Mouse (Mus musculus): ENCODE results near the gene Olig3. TPM values are rescaled to one million over a fixed set of nuclear protein-coding genes. Genes with fewer than 3 reads are reported as not detected.
"Not testable (repeated sequence)": the region's sequence is repeated elsewhere in the genome, so short reads cannot be mapped to it uniquely, and the experiment has no call there.

The Olig3 gene
- polyA plus RNA-seq, 1 experiment from 2014 or later, result 0.06 TPM

DNA sequence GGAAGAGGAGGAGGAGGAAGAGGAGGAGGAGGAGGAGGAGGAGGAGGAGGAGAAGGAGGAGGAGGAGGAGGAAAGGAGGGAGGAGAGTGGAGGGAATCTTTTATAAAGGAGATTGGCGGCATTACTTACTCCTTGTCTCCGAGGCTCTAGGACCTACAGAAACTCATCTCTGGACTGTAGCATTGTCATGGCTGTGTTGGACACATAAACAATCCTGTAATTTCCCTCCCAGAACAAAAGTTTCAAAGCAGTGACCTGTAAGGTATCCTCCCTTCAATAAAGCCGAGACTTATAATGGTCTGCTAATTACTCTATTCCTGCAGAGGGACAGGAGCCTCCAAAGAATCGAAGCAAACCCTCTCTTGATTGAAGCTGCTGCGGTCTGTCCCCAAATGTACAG, 7.0 kb downstream of the Olig3 start:
- H3K27ac ChIP-seq, result no peak overlapping the region
- no peak overlapping the region for H3K4me2 ChIP-seq
- peaks cover 44% of the 10 kb centered on the region for H3K27me3 ChIP-seq (replicated peaks)
- H3K36me3 ChIP-seq, result no peaks in the 10 kb centered on the region
- 9% methylated on average over 5 of the region's 5 CpGs for WGBS
- H3K4me1 ChIP-seq, result no peaks in the 10 kb centered on the region
- no peak overlapping the region for H3K4me3 ChIP-seq (replicated peaks)
- H3K9ac ChIP-seq, result no peak overlapping the region
- H3K9me3 ChIP-seq, result no peaks in the 10 kb centered on the region
- ATAC-seq (ENCODE audit: insufficient read depth, low FRiP score, low read depth), result no peak

DNA sequence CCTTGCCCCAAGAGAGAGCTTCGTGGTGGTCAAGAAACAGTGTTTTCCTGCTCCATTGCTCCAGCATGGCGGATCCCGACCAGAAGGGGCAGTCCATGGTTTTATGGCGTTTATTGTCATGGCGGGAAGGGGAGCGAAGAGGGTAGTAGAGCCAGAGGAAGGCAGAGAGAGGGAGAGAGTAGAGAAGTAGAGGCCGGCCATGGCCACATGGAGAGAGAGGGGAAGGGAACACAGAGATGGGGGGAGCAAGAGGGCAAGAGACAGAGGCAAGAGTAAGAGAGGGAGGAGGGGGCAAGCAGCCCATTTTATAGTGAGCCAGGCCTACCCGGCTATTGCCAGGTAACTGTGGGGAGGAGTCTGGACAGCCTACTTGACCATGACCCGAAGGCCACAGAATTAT, 12.8 kb downstream of the Olig3 start:
- H3K27ac ChIP-seq, result no peak overlapping the region
- H3K4me2 ChIP-seq, result no peak overlapping the region
- no peak for ATAC-seq (ENCODE audit: insufficient read depth, low FRiP score, low read depth)
- H3K4me3 ChIP-seq (replicated peaks), result no peak overlapping the region
- H3K36me3 ChIP-seq, result no peaks in the 10 kb centered on the region
- WGBS, result 90% methylated on average over 9 of the region's 9 CpGs
- peaks cover 6% of the 10 kb centered on the region; the same call in 1 of the 2 replicates for H3K27me3 ChIP-seq (replicated peaks)
- no peak overlapping the region for H3K9ac ChIP-seq
- H3K4me1 ChIP-seq, result no peaks in the 10 kb centered on the region
- H3K9me3 ChIP-seq, result no peaks in the 10 kb centered on the region

DNA sequence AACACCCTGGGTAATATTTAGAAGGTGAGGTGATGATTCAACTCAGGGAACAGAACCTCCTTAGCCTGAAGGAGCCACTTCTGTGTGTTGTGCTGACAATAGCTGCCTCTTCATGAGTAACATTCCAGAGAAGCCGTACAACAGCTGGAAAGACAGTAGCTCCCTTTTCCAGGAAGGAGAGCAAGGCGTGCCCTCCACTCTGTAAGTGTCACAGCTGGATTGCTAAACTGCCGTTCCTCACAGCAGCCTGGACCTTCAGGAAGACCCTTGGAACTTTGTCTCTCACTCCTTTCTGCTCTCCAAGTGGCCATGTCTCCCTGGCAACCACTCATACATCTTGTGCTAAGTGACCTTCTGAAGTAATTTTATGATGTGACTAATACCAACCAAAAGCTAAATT, 13.8 kb downstream of the Olig3 start:
- Histone ChIP-seq H3K9ac (no peak overlapping the region), H3K4me1 (no peaks in the 10 kb centered on the region), H3K36me3 (no peaks in the 10 kb centered on the region), H3K4me3 (replicated peaks) (no peak overlapping the region), H3K27me3 (replicated peaks) (no peaks in the 10 kb centered on the region), H3K4me2 (no peak overlapping the region), H3K27ac (no peak overlapping the region), H3K9me3 (no peaks in the 10 kb centered on the region)
- 50% methylated on average over 3 of the region's 3 CpGs for WGBS
- ATAC-seq (ENCODE audit: insufficient read depth, low FRiP score, low read depth), result no peak

DNA sequence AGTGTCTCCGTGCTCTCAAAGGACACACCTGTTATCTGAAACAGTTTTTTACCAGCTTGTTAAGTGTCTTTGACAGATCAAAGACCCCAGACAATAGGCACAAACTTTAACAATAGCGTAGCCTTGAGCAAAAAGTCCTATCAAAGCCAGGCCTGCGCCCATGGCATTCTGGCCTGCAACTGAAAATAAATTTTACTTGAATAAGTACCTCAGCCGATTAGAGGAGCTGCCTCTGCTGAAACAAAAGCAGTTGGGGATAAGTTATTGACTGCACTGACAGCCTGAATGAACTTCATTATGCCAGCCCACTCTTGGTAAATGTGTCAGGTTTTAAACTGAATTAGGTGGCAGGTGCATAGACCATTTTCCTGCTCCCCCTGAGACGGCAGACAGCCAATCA, 15.9 kb downstream of the Olig3 start:
- H3K9me3 ChIP-seq, result no peaks in the 10 kb centered on the region
- ATAC-seq (ENCODE audit: insufficient read depth, low FRiP score, low read depth), result no peak
- H3K4me3 ChIP-seq (replicated peaks), result no peak overlapping the region
- no peak overlapping the region for H3K9ac ChIP-seq
- WGBS, result 63% methylated on average over 5 of the region's 5 CpGs
- no peaks in the 10 kb centered on the region for H3K36me3 ChIP-seq
- H3K4me2 ChIP-seq, result no peak overlapping the region
- no peaks in the 10 kb centered on the region for H3K27me3 ChIP-seq (replicated peaks)
- no peaks in the 10 kb centered on the region for H3K4me1 ChIP-seq
- H3K27ac ChIP-seq, result no peak overlapping the region

DNA sequence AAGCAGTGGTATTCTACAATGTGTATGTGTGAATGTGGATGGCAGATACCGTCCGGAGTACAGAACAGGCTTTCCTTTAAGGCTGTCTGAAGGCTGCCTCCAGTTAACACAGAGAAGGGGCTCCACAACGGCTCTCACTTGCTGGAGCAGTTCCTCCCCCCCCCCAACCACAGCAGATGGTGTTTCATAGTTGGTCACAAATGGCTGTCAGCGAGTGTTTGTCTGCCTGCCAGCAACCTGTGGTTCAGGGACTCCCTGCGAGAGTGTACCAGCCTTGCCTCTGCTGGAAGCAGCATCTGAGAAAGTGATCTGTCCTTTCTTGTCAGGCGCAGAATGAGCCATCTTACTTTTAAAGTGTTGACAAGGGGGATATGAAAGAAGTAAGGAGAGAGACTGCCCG, 17.5 kb downstream of the Olig3 start:
- no peaks in the 10 kb centered on the region for H3K27me3 ChIP-seq (replicated peaks)

DNA sequence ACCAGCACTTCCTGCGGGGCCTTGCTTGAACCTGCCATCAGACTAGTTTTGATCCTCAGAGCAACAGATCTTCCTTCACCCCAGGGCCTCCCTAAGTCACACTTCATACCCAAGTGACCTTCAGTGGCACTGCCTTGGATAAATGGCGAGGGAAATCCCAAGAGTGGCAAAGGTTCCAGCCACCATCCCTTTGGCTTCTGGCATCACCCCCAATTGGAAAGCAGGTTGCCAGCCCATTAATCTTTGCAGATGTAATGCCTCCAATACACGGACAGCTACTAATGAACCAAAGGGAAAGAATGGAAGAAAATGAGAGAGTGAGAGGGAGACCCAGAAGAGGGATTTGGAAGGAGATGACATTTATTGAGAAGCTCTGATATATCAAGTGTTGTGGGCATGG, 18.0 kb downstream of the Olig3 start:
- Histone ChIP-seq H3K9ac (no peak overlapping the region), H3K9me3 (no peaks in the 10 kb centered on the region), H3K27ac (no peak overlapping the region), H3K4me1 (no peaks in the 10 kb centered on the region), H3K4me3 (replicated peaks) (no peak overlapping the region), H3K36me3 (no peaks in the 10 kb centered on the region), H3K4me2 (no peak overlapping the region), H3K27me3 (replicated peaks) (no peaks in the 10 kb centered on the region)
- WGBS, result 74% methylated on average over 3 of the region's 3 CpGs
- ATAC-seq (ENCODE audit: insufficient read depth, low FRiP score, low read depth), result no peak

More for the DNA sequence above, 17.5 kb downstream of the Olig3 start:
- no peak overlapping the region for H3K4me2 ChIP-seq
- no peaks in the 10 kb centered on the region for H3K9me3 ChIP-seq
- H3K9ac ChIP-seq, result no peak overlapping the region
- no peaks in the 10 kb centered on the region for H3K36me3 ChIP-seq
- H3K4me3 ChIP-seq (replicated peaks), result no peak overlapping the region
- no peaks in the 10 kb centered on the region for H3K4me1 ChIP-seq
- ATAC-seq (ENCODE audit: insufficient read depth, low FRiP score, low read depth), result no peak
- 60% methylated on average over 7 of the region's 7 CpGs for WGBS
- H3K27ac ChIP-seq, result no peak overlapping the region

DNA sequence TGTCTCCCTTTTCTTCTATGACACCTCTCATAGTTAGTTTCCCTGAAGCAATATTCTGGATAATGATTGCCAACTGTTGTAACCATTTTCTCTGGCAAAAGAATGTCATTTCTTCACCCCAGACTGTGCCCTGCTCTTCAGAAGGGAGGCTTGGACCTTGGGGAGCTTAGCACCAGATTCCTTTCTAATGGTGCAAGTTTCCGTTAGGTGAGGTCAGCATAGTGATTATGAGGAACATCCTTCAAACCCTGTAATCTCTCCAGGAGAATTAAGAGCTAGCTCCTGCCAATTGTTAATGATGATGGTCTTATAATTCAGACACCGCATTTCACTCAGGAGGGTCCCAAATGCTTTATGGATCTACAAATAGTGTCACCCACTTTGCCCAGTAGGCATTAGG, 19.5 kb downstream of the Olig3 start:
- H3K9me3 ChIP-seq, result no peaks in the 10 kb centered on the region
- 87% methylated on average over 2 of the region's 2 CpGs for WGBS
- H3K4me1 ChIP-seq, result no peaks in the 10 kb centered on the region
- no peak overlapping the region for H3K9ac ChIP-seq
- no peaks in the 10 kb centered on the region for H3K27me3 ChIP-seq (replicated peaks)
- H3K4me3 ChIP-seq (replicated peaks), result no peak overlapping the region
- no peaks in the 10 kb centered on the region for H3K36me3 ChIP-seq
- no peak overlapping the region for H3K4me2 ChIP-seq
- no peak for ATAC-seq (ENCODE audit: insufficient read depth, low FRiP score, low read depth)
- H3K27ac ChIP-seq, result no peak overlapping the region

DNA sequence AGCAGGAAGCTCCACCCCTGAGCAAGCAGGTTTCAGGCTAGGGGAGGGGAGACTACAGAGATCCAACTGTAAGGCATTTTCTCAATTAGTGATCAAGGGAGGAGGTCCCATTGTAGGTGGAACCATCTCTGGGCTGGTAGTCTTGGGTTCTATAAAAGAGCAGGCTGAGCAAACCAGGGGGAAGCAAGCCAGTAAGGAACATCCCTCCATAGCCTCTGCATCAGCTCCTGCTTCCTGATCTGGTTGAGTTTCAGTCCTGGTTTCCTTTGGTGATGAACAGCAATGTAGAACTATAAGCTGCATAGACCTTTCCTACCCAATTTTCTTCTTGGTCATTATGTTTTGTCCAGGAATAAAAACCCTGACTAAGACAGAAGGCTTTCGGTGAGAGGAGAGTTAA, 24.6 kb downstream of the Olig3 start:
- not testable (repeated sequence) for H3K4me2 ChIP-seq; H3K4me3 ChIP-seq (replicated peaks); H3K9me3 ChIP-seq; H3K9ac ChIP-seq; H3K27me3 ChIP-seq (replicated peaks); H3K36me3 ChIP-seq; H3K4me1 ChIP-seq; H3K27ac ChIP-seq; ATAC-seq (ENCODE audit: insufficient read depth, low FRiP score, low read depth)
- 90% methylated on average over 1 of the region's 1 CpGs for WGBS

DNA sequence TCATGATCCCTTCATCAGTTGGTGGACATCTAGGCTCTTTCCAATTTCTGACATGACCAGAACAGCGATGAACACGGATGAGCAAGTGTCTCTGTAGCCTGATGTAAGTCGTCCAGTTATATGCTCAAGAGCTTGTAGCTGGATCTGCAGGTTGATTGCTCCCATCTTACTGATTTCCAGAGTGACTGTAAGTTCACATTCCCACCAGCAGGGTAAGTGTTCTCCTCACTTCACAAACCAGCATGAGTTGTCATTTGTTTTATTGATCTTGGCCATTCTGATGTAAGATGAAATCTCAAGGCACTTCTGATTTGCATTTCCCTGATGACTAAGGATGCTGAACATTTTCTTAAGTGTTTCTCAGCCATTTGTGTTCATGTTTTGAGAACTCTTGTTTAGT, 27.8 kb downstream of the Olig3 start:
- no peak overlapping the region for H3K27ac ChIP-seq
- no peak overlapping the region for H3K9ac ChIP-seq
- H3K9me3 ChIP-seq, result no peaks in the 10 kb centered on the region
- 82% methylated on average over 3 of the region's 3 CpGs for WGBS
- H3K4me3 ChIP-seq (replicated peaks), result no peak overlapping the region
- H3K36me3 ChIP-seq, result no peaks in the 10 kb centered on the region
- no peaks in the 10 kb centered on the region for H3K4me1 ChIP-seq
- H3K4me2 ChIP-seq, result no peak overlapping the region
- no peak for ATAC-seq (ENCODE audit: insufficient read depth, low FRiP score, low read depth)
- H3K27me3 ChIP-seq (replicated peaks), result no peaks in the 10 kb centered on the region

DNA sequence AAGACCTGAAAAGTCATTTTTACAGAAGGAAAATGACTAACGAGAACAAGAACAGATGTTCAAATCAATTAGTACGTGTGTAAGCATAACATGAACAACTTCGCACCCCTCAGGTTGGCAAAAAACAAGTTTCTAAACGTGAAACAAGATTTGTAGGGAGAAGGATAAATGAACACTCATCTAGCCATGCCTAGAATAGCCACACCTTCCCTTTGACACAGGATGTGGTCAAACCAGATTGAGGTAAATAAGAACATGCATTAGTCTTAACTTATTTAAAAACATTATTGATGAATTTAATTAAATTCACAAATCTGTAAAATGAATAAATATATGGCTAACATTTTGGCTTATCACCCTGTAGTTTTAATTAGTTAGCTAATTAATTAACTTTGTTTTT, 35.5 kb downstream of the Olig3 start:
- Histone ChIP-seq H3K9me3 (no peaks in the 10 kb centered on the region), H3K36me3 (no peaks in the 10 kb centered on the region), H3K4me1 (no peaks in the 10 kb centered on the region), H3K27ac (no peak overlapping the region), H3K9ac (no peak overlapping the region), H3K4me2 (no peak overlapping the region), H3K27me3 (replicated peaks) (no peaks in the 10 kb centered on the region), H3K4me3 (replicated peaks) (no peak overlapping the region)
- no peak for ATAC-seq (ENCODE audit: insufficient read depth, low FRiP score, low read depth)
- 86% methylated on average over 4 of the region's 4 CpGs for WGBS

DNA sequence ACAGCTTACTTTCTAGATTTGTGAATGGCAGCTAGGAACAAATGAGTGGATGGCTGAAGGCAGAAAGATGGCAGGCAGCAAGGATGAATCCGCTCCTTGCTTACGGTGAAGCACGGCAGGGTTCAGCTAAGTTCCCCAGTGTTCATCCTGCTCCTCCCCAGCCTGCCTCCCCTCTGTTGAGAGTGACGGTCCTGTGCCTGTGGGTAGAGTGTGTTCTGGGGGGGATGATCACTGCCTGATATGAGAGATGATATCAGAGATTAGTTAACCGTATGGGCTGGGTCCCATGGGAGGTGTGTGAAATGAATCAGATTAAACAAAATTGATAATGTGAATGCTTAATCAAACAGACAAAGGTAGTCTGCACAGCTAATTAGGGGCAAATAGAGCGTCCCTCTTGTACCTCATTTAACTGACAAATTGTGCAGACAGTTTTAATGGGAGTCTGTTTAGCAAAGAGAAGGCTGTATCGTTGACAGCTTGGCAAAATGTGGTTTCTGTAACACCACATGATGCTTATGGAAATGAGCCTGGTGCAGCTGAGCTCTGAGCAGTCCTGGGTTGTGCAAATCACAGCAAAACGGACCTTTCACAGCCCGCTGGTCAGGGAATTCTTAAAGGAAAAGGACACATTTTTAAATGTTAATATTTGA, 40.3 kb downstream of the Olig3 start:
- ATAC-seq (ENCODE audit: insufficient read depth, low FRiP score, low read depth), result no peak
- no peak overlapping the region for H3K4me3 ChIP-seq (replicated peaks)
- H3K27ac ChIP-seq, result no peak overlapping the region
- H3K4me2 ChIP-seq, result no peak overlapping the region
- H3K4me1 ChIP-seq, result no peaks in the 10 kb centered on the region
- WGBS, result 57% methylated on average over 9 of the region's 9 CpGs
- H3K9me3 ChIP-seq, result no peaks in the 10 kb centered on the region
- H3K9ac ChIP-seq, result no peak overlapping the region
- no peaks in the 10 kb centered on the region for H3K36me3 ChIP-seq
- H3K27me3 ChIP-seq (replicated peaks), result no peaks in the 10 kb centered on the region

DNA sequence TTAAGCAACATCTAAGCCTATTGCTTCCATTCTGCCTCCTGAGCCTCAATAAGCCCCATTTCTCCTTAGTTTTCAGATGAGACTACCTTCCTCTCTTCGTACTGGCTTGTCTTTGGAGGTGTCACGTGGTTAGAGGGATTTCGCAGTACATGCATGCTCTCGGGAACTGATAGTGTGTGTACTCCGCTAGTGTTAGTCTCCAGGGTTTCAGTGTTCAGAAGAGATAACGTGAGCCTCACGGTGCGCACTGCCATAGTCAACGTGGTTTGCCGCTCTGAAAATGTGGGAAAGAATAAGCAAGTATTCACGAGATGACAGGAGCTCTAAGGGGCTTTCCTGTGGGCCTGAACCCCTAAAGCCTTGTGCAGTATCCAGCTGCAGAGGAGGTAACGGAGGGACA, 41.1 kb downstream of the Olig3 start:
- no peak overlapping the region for H3K27ac ChIP-seq
- no peaks in the 10 kb centered on the region for H3K27me3 ChIP-seq (replicated peaks)
- H3K4me3 ChIP-seq (replicated peaks), result no peak overlapping the region
- H3K9me3 ChIP-seq, result no peaks in the 10 kb centered on the region
- H3K4me2 ChIP-seq, result no peak overlapping the region
- WGBS, result 86% methylated on average over 12 of the region's 12 CpGs
- H3K36me3 ChIP-seq, result no peaks in the 10 kb centered on the region
- H3K9ac ChIP-seq, result no peak overlapping the region
- no peak; the same call in 1 of the 2 replicates for ATAC-seq (ENCODE audit: insufficient read depth, low FRiP score, low read depth)
- H3K4me1 ChIP-seq, result no peaks in the 10 kb centered on the region

DNA sequence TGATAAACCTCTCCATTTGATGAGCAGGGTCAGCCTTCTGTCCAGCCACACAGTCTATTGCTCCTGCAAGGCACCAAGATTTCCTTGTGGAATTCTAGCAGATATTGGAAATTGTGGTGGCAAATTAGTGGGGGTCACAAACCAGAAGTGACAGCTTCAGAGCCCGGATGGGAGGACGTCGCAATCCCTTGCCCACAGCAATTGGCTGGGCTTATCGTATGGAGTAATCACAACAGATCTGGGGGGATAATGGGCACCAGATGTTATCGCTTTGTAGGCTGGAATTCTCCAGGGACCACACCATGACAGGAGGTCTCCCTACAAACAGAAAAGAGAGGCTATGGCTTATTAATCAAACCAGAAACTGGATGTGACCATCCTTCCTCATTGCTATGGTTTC, 44.8 kb downstream of the Olig3 start:
- Histone ChIP-seq H3K27me3 (replicated peaks) (no peaks in the 10 kb centered on the region), H3K4me1 (no peaks in the 10 kb centered on the region), H3K27ac (no peak overlapping the region), H3K36me3 (no peaks in the 10 kb centered on the region), H3K4me2 (no peak overlapping the region), H3K9ac (no peak overlapping the region), H3K9me3 (no peaks in the 10 kb centered on the region), H3K4me3 (replicated peaks) (no peak overlapping the region)
- ATAC-seq (ENCODE audit: insufficient read depth, low FRiP score, low read depth), result no peak
- WGBS, result 37% methylated on average over 5 of the region's 5 CpGs

All from stomach, embryonic 15.5 days (tissue).